Mouse (Mus musculus): ENCODE data around the gene Mpl. TPM values are rescaled to one million over a fixed set of nuclear protein-coding genes. Genes with fewer than 3 reads are reported as not detected.
A peak's percentile ranks its signal among the peaks of the same experiment; 100 is the strongest.

The Mpl gene
- under 1 TPM in 1 of 2 experiments, not detected in 1; 0.33 TPM for total RNA-seq (2021)
- long read RNA-seq, experiment 1, result 0 reads
- long read RNA-seq, experiment 2, partial matches to known transcripts, result 0 of 1 reads
- long read RNA-seq, experiment 2, other reads (novel, unspliced or antisense), result 1 of 1 reads

DNA sequence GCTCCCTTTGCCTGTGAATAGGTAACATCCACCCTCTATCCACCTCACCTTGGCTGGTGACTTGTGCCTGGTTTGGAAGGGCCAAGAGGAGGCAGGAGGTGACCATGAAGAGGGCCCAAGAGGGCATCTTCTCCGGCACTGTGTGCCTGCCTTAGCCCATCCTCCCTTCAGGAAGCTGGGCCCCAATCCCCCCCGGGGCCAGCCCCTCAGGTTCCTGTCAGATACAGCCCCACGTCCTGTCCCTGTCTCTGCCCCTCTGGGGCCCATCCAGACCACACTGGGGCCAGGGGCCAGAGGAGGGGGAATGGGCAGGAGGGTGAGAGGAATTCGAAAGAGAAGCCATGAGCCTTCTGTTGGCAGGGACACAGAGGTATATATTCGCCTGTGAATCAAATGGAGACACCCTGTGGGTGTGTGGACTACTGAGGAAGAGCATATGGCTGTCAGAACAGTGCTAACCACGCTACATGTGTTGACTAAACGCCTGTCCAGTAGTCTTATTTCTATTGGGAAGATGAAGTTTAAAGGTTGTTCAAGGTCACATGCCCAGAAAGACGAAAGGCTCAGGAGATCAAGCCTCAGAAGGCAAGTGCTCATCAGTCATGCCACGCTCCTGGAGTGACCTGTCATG lies at the start of gene Mpl:
Gene Mpl, minus strand, starts transcription at position 169 of the 631 bp plus-strand sequence.
- DNase-seq (ENCODE audit: low spot score in 2 of 2), result no peak

DNA sequence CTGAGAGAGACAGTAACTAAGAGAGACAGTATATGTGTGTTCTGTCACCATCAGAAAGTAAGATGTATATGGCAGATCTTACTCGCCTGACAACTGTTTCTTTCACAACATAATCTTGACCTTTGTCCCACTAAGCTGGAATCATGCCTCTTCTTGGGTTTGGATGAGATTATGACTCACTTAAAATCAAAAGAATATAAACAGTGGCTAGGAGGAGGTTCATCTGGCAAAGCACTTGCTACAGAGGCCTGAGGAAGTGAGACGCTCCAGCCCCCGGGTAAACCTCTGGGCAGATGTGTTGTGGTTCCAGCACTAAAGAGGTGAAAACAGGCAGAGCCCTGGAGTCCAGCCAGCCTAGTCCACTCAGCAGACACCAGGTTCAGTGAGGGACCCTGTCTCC lies 48.2 kb upstream of the Mpl start:
- DNase-seq (ENCODE audit: low spot score in 2 of 2), result no peak

DNA sequence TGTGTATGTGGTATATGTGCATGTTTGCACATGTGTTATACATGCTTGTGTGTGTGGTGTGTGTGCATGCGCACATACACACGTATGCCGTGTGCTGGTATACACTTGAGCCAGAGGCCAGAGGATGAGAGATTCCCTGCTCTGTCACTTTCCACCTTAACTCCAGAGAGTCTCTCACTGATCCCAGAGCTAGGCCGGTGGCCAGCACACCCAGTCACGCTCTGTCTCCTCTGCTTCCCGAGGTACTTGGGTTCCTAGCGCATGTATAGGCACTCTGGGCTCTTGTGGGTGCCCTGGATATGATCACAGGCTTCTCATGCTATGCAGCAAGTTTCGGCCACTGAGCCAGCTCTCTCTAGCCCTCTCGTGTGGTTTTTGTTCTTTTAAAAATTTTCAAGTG lies 43.5 kb upstream of the Mpl start:
- DNase-seq (ENCODE audit: low spot score in 2 of 2), result no peak

GRCm38 (mm10) chr4:118500171-118500724 lies 42.9 kb upstream of the Mpl start:
- DNase-seq (ENCODE audit: low spot score in 2 of 2), result no peak

DNA sequence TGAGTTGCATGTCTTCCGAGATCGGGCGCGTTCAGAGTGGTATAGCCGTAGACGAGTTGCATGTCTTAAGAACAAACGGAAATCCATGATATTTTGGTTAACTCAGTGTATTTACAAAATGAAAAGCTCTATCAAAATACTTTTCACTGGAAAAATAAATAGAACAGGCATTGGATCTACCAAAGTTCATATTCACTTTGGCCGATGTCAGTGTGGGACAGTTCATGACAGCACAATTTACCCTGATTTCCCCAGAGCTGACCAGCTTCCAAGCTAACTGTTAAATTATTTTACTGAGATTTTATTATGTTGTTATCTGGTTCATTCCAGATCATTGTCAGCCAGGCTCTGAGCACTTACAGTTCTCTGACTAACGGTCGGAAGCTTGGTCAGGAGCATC lies 33.1 kb upstream of the Mpl start:
- DNase-seq (ENCODE audit: low spot score in 2 of 2), result no peak

- DNase-seq (ENCODE audit: low spot score in 2 of 2), result no peak
Observed at GRCm38 (mm10) chr4:118489717-118490132, 32.4 kb upstream of the Mpl start, which contains the start of gene Tie1. Gene Tie1, minus strand, starts transcription at chr4:118490061.

DNA sequence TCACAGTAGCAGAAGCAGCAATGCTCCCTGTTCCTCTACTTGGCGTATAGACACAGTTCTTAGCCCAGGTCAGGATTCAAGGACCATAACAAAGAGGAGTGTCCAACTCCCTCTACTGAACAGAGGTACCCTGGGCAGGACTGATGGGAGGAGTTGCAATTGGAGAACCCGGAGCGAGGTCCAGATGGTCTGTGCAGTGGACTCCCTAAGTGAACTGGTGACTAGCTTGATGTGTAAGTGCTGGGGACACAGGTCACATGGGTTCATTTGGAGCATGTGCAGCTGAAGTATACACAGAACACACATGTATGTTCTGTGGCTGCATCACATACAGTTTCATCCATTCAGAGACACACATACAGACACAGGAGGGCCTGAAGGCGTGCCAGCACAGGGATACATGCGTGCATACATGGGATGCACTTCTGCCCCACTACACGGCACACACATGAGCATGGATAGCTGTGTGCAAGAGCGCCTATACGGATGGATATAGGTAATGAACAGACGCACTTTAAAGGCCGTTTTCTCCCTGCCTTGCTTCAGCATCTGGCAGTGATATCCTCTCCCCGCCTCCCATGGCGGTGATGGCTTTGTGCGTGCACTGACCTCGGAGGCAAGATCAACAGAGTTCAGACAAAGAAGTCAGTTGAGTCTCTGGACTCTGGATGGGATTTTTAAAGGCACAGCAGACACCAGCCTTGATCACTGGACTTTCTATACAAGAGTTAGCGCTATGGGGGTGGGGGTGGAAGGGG lies 19.6 kb upstream of the Mpl start:
- no peak for DNase-seq (ENCODE audit: low spot score in 2 of 2)

GRCm38 (mm10) chr4:118472687-118473086 lies 15.4 kb upstream of the Mpl start:
- no peak for DNase-seq (ENCODE audit: low spot score in 2 of 2)

DNA sequence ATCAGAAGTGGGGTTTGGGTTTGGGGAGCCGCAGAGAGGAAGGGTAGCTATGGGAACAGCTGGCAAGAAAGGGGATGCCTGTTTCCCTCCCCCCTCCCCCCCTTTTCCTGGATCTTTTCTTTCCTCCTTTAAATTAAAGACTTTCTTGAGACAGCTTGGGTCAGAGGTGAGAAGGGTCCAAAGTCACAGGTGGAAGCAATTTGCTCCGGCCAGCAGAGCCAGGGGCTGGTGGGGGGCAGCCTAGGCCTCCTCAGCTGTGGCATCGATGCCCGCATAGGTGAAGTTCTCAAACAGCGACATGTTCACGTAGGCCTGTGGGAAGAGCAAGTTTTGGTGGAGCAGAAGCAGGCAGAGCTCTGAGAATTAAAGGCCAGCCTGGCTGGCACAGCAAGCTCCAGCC lies 14.0 kb upstream of the Mpl start:
- no peak for DNase-seq (ENCODE audit: low spot score in 2 of 2)

- DNase-seq (ENCODE audit: low spot score in 2 of 2), result no peak
Observed at GRCm38 (mm10) chr4:118465697-118466163, 8.4 kb upstream of the Mpl start.

DNA sequence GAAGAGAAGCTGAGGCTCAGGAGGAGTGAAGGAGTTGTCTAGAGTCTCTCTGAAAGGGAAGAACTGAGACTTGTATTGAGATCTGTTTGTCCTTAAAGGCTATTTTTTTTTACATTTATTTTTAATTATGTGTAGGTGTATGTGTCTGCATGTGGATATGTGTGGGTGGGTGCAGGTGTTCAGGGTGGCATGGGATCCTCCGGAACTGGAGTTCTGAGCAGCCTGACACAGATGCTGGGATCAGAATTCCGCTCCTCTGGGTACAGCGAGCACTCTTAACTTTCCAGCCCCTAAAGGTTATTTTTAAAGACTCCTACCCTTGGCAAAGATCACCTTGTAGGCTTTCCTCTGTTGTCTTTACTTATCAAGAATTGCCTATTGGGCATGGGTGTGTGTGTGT lies 7.6 kb upstream of the Mpl start:
- no peak for DNase-seq (ENCODE audit: low spot score in 2 of 2)

DNA sequence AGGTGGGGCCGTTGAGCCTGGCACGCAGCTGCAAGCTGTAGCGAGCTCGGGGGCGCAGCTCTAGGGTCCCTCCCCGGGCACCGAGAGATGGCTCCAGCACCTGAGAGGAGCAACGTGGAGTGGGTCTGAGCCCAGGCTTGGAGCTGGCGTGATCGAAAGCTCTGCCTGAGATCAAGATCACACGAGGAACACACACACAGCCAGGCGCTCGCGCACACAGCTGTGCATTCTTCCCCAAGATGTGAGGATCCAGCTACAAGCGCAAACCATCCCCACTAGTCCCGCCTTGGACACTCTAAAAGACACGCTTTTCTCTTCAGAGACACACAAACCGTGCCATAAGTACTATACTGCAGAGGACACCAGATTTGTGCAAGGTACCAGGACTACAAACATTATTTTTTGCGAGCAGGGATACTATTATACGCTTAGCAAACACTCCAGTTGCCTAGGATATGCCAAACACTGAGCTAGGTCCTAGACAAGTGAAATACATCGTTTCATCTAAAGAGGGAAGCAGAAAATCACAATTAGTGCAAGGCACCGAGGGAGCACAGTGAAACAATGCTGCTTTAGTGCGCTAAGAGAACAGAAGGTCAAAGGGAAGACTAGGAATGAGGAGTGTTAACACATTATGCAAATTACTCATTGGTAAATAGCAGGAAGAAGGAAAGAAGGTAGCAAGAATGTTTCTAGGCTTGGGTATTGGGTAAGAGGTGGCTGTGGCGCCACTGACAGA lies 10.7 kb downstream of the Mpl start:
- no peak for DNase-seq (ENCODE audit: low spot score in 2 of 2)

- no peak for DNase-seq (ENCODE audit: low spot score in 2 of 2)
Observed at GRCm38 (mm10) chr4:118445781-118446414, 11.4 kb downstream of the Mpl start.

DNA sequence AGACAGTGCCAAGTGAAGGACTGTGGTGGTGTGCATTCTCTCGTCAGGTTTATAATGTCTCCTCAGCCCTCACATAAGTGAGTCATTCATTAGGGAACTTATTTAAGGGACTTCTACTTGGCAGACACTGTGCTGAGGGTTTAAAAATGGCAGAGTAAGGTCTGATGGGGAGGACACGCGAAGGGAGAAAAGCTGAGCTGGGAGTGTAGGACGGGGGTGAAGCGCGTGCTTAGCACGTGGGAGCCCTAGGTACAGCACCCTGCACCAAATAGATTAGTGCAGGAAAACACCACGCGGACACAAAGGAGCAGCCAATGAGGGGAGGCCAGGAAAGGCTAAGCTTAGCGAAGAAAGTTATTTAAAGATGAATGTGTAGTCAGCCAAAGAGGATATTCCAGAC lies 12.2 kb downstream of the Mpl start:
- DNase-seq (ENCODE audit: low spot score in 2 of 2), result no peak

DNA sequence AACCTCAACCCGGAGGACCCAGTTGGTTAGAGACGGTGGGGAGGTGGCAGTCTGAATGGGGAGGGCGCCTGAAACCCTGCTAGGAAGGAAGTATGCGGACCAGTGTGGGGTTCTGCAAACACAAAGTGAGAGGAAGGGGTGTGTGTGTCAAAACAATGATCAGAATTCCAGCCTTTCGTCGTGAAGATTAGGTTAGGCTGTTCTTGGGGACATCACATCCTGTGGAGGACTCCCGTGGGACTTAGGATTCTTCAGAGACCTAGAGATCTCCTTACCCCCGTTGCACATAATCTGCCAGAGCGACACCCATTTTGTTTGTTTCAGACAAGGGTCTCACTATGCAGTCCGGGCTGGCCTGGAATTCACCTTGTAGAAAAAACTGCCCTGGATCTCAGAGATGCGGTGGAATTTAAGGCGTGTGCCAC lies 19.5 kb downstream of the Mpl start:
- DNase-seq (ENCODE audit: low spot score in 2 of 2), result no peak

- DNase-seq (ENCODE audit: low spot score in 2 of 2), result peak; percentile 91 to 94
Observed at GRCm38 (mm10) chr4:118436820-118437603, 20.3 kb downstream of the Mpl start, which contains the start of gene Cdc20. Gene Cdc20, minus strand, starts transcription at chr4:118437352.

DNA sequence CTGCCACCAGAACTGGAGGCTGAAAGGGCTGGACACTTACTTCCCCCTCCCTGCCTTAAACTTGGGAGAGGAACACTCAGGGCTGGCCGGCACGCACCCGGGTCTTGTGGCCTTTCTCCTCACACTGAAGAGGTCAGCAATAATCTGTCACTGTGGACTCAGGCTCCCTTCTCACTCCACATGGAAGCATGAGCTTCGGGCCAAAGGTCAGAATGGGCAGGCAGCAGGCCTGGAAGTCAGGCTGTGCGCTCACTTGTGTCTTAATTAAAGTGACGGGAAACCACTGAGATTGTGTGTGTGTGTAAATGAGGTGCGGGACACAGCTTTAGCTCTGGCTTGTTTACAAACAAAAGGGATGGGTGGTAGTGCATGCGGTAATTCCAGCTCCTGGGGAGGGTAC lies 25.0 kb downstream of the Mpl start:
- DNase-seq (ENCODE audit: low spot score in 2 of 2), result no peak

DNA sequence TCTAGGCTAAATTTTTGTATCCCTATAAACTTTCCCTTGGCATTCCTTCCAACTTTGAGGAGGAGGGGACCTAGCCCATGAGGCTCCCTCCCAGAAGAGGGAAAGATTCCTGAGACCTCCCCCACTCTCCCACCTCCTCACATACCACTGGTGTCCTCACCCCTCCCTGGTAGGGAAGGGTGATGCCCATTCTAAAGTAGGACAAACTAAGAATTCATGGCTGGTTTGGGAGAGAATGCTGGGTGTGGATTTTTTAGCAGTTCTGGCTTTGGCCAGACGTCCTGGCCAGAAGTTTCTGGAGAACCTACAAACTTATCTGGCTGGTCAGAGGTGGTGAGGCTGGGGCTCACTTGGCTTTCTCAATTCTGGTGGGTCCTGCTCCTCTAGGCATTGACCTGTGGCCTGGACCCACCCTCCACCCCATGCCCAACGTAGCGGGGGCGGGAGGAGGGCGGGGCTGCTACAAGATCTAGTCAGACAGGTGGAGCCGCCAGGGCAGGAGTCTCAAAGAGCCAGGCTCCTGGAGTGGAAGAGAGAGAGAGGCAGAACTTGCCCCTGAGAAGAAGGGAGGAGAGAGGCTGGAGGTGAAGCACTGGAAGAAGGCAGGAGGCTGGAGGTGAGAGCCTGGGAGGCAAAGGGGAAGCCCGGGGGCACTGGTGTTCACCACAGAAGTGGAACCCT lies 28.0 kb downstream of the Mpl start:
- DNase-seq (ENCODE audit: low spot score in 2 of 2), result no peak

DNA sequence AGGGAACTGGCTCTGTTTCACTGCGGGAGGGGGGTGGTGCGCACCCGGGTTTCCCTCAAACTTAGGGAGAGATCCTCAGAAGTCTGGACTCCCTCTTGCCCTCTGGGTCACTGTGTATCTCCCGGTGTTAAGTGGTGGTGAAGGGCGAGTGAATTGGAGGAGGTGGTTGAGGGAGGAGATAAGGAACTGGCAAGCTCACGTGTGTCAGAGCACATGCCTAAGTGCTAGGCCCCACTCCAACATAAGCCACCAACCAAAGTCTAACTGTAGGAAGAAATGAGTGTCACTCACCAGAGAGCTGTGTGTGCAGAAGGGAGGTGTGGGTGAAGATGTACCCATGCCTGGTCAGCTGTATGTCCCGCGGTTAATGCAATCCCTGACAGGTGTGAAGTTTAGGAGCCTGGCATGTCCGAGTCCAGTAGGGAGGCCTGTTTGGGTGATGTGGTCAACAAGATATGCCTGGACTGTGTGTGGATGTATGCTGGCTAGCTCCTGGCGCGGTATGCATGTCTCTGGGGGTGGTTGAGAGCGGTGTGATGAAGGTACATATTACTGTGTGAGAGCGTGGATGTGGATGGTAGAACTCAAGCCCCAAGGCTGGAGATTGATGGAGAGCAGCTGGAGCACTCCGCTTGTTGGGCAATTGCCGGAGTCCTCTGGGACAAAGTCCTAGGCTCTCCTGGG lies 28.6 kb downstream of the Mpl start:
- DNase-seq (ENCODE audit: low spot score in 2 of 2), result no peak

All from layer of hippocampus, postnatal 14 days (tissue).